Mouse (Mus musculus) heart, embryonic 14.5 days (tissue): ENCODE measurements at regions not wholly inside any gene's neighbourhood (a gene's known extent, or its start where the extent isn't known, plus 50 kb on each side); places are given as distances from the start of the nearest gene placed in this dataset.

Experiments used
- ATAC-seq: fragments of 200-750 bp; cut with Nextera tagmentation; 2 replicates; pipeline ENCODE4 v1.8.0; 2017; ENCODE audit warnings: low read depth, moderate TSS enrichment; ENCODE audit not compliant: insufficient number of reproducible peaks, insufficient read depth, low FRiP score
- H3K27ac ChIP-seq, 2 experiments: fragments of 200-500 bp in 1 of 2; fragments of 300-500 bp in 1 of 2; sonication (generic) in 1 of 2; replicated peaks in 1 of 2; 2 replicates each; pipeline ENCODE4 v1.5.1; 2012 to 2014; ENCODE audit warnings: low read depth in 2 of 2, low read length in 2 of 2, control low read depth in 1 of 2, mild to moderate bottlenecking in 1 of 2, mixed read lengths in 1 of 2; ENCODE audit not compliant: control insufficient read depth in 1 of 2, insufficient read depth in 1 of 2
- H3K27me3 ChIP-seq: fragments of 300-500 bp; sonication (generic); 2 replicates; pipeline ENCODE4 v1.6.1; 2014; ENCODE audit warnings: mild to moderate bottlenecking, low read length, control low read depth; ENCODE audit not compliant: control insufficient read depth, insufficient read depth
- H3K36me3 ChIP-seq: fragments of 300-500 bp; sonication (generic); 2 replicates; pipeline ENCODE4 v1.6.1; 2014; ENCODE audit warnings: mild to moderate bottlenecking, control low read depth, low read length, mixed read lengths; ENCODE audit not compliant: control insufficient read depth, insufficient read depth
- H3K4me1 ChIP-seq, 2 experiments: fragments of 200-500 bp in 1 of 2; fragments of 300-500 bp in 1 of 2; sonication (generic) in 1 of 2; 2 replicates each; pipeline ENCODE4 v1.6.1; 2012 to 2014; ENCODE audit warnings: low read length in 2 of 2, control low read depth in 1 of 2, mixed read lengths in 1 of 2; ENCODE audit not compliant: control insufficient read depth in 2 of 2, insufficient read depth in 2 of 2
- H3K4me2 ChIP-seq: fragments of 300-500 bp; sonication (generic); 2 replicates; pipeline ENCODE4 v1.6.1; 2014; ENCODE audit warnings: mild to moderate bottlenecking, low read length
- H3K4me3 ChIP-seq, 2 experiments: fragments of 200-500 bp in 1 of 2; fragments of 300-500 bp in 1 of 2; sonication (generic) in 1 of 2; 2 replicates each; pipeline ENCODE4 v1.5.1; 2012 to 2014; ENCODE audit warnings: low read length in 2 of 2, mild to moderate bottlenecking in 2 of 2, control low read depth in 1 of 2, low read depth in 1 of 2, moderate library complexity in 1 of 2; ENCODE audit not compliant: control insufficient read depth in 1 of 2, insufficient read depth in 1 of 2
- H3K9ac ChIP-seq: fragments of 300-500 bp; sonication (generic); 2 replicates; pipeline ENCODE4 v1.6.1; 2014; ENCODE audit warnings: mild to moderate bottlenecking, low read length
- H3K9me3 ChIP-seq: fragments of 300-500 bp; sonication (generic); 2 replicates; pipeline ENCODE4 v1.6.1; 2016; ENCODE audit warnings: low read length, control low read depth; ENCODE audit not compliant: control insufficient read depth
- WGBS: fragments of 180-500 bp; shearing (Covaris S2); extraction: QIAGEN DNeasy Blood & Tissue Kit; methylation state at CpG from one replicate; pipeline ENCODE4 v1.1.7; 2014; 5-methylcytosine and 5-hydroxymethylcytosine counted together

GRCm38 (mm10) chr4:9046436-9046835 is 807.6 kb upstream of the Car8 start:
- no peak overlapping the region for H3K9ac ChIP-seq
- 74% methylated on average over 14 of the region's 14 CpGs for WGBS
- no peak for ATAC-seq

DNA sequence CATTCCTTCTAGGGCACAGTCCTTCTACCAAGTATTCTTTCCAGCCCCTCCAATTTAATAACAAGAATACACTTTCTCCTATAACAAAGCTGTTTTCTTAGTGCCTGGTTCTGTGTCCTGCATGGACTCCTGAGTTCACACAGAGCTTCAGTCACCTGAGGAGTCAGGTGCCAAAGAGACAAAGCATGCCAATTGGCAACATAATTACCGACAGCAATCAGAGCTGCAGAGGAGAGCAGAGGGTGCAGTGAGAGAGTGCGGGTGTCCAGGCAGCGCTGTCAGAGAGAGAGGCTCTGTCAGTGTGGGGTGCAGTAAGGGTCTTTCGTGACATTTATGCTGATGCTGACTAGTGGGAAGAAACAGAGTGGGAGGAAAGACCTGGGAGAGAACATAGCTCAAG is 807.2 kb upstream of the Car8 start:
- Histone ChIP-seq H3K4me2 (no peak overlapping the region), H3K9me3 (no peaks in the 10 kb centered on the region), H3K27ac (no peak overlapping the region), H3K36me3 (no peaks in the 10 kb centered on the region), H3K9ac (no peak overlapping the region), H3K4me3 (no peak overlapping the region), H3K4me1 (peaks cover 4 to 12% of the 10 kb centered on the region in 2 experiments; a peak in 3 of 4 replicates), H3K27me3 (no peaks in the 10 kb centered on the region)
- WGBS = 61% methylated on average over 4 of the region's 4 CpGs
- ATAC-seq = no peak

More at GRCm38 (mm10) chr4:9046436-9046835, 807.6 kb upstream of the Car8 start:
- no peaks in the 10 kb centered on the region for H3K27me3 ChIP-seq
- H3K36me3 ChIP-seq = no peaks in the 10 kb centered on the region
- H3K27ac ChIP-seq = no peak overlapping the region
- peaks cover 4 to 12% of the 10 kb centered on the region in 2 experiments; a peak in 3 of 4 replicates for H3K4me1 ChIP-seq
- H3K4me2 ChIP-seq = no peak overlapping the region
- H3K9me3 ChIP-seq = no peaks in the 10 kb centered on the region
- H3K4me3 ChIP-seq = no peak overlapping the region

- 29% methylated on average over 4 of the region's 4 CpGs for WGBS
- H3K9ac ChIP-seq = no peak overlapping the region
- no peak overlapping the region for H3K4me3 ChIP-seq
- H3K36me3 ChIP-seq = no peaks in the 10 kb centered on the region
- no peak overlapping the region for H3K4me2 ChIP-seq
- H3K27me3 ChIP-seq = no peaks in the 10 kb centered on the region
- 0 out of 2 replicates have a peak, but pooled peaks have one; percentile 35 for ATAC-seq
- H3K9me3 ChIP-seq = no peaks in the 10 kb centered on the region
- no peak overlapping the region for H3K27ac ChIP-seq
- H3K4me1 ChIP-seq = peaks cover 6 to 13% of the 10 kb centered on the region in 2 experiments; a peak in 2 of 4 replicates
Observed at GRCm38 (mm10) chr4:9036005-9036404, 797.2 kb upstream of the Car8 start.

GRCm38 (mm10) chr4:9035350-9035749 is 796.5 kb upstream of the Car8 start:
- H3K4me1 ChIP-seq = peaks cover 6 to 13% of the 10 kb centered on the region in 2 experiments; a peak in 2 of 4 replicates
- H3K27me3 ChIP-seq = no peaks in the 10 kb centered on the region
- H3K36me3 ChIP-seq = no peaks in the 10 kb centered on the region
- H3K27ac ChIP-seq = no peak overlapping the region
- no peak for ATAC-seq
- H3K9ac ChIP-seq = no peak overlapping the region
- no peaks in the 10 kb centered on the region for H3K9me3 ChIP-seq
- H3K4me3 ChIP-seq = no peak overlapping the region
- H3K4me2 ChIP-seq = no peak overlapping the region
- WGBS = 78% methylated on average over 4 of the region's 4 CpGs

GRCm38 (mm10) chr4:9034280-9034679 is 795.4 kb upstream of the Car8 start:
- H3K9ac ChIP-seq = no peak overlapping the region

GRCm38 (mm10) chr4:9033106-9033642 is 794.3 kb upstream of the Car8 start:
- Histone ChIP-seq H3K4me1 (peaks cover 10 to 21% of the 10 kb centered on the region in 2 experiments), H3K4me2 (no peak overlapping the region), H3K4me3 (no peak overlapping the region), H3K9ac (no peak overlapping the region), H3K36me3 (no peaks in the 10 kb centered on the region), H3K27ac (no peak overlapping the region), H3K9me3 (no peaks in the 10 kb centered on the region), H3K27me3 (no peaks in the 10 kb centered on the region)
- no peak for ATAC-seq
- 76% methylated on average over 6 of the region's 6 CpGs for WGBS

More at GRCm38 (mm10) chr4:9034280-9034679, 795.4 kb upstream of the Car8 start:
- Histone ChIP-seq H3K9me3 (no peaks in the 10 kb centered on the region), H3K27me3 (no peaks in the 10 kb centered on the region), H3K4me2 (no peak overlapping the region), H3K4me1 (peaks cover 6 to 13% of the 10 kb centered on the region in 2 experiments; a peak in 2 of 4 replicates), H3K27ac (no peak overlapping the region), H3K4me3 (no peak overlapping the region), H3K36me3 (no peaks in the 10 kb centered on the region)
- no peak for ATAC-seq
- WGBS = 47% methylated on average over 4 of the region's 4 CpGs

DNA sequence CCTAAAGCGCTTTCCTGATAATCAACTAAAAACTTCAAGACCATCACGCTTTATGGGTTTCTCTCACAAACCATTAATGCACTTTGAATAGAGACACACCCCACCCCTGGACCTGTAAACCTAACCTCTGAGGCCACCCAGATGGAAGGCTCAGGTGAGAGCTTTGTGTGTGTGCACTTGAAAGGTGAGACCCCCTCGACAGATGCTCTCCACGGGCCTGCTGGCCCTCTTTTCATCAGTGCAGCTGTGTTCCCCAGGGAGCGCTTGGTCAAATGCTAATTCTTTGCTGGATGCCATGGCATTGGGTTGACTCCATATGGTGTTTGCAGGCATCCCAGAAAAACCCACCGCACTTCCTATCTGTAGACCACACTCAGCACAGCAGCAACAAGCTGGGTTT is 792.8 kb upstream of the Car8 start:
- Histone ChIP-seq H3K4me3 (no peak overlapping the region), H3K36me3 (no peaks in the 10 kb centered on the region), H3K9ac (no peak overlapping the region), H3K4me2 (no peak overlapping the region), H3K27me3 (no peaks in the 10 kb centered on the region), H3K27ac (no peak overlapping the region), H3K9me3 (no peaks in the 10 kb centered on the region), H3K4me1 (peaks cover 10 to 25% of the 10 kb centered on the region in 2 experiments)
- ATAC-seq = no peak
- WGBS = 69% methylated on average over 6 of the region's 6 CpGs

DNA sequence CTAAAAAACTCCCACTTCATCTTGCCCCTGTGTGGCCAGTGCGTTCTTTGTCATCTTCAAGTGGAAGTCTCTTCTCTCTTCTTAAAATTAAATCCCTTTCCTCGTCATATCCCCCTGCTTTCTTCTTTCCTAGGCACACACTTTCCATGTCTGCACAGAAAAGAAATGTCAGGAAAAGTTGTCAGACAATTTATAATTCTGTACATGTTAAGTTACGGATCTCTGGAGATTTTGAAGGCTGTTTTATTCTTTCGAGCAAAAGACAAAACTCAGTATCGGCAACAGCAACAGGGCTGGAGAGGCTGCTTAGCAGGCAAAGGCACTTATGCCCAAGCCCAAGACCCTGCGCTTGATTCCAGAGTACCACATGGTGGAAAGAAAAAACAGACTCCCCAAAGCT is 790.1 kb upstream of the Car8 start:
- no peak overlapping the region for H3K27ac ChIP-seq
- ATAC-seq = no peak
- H3K4me2 ChIP-seq = peak overlapping the region; percentile 82
- peak overlapping the region in 1 of 2 experiments; percentile 41; a peak in 2 of 4 replicates for H3K4me3 ChIP-seq
- H3K36me3 ChIP-seq = no peaks in the 10 kb centered on the region
- H3K9ac ChIP-seq = peak overlapping the region; percentile 64; the same call in 1 of the 2 replicates
- no peaks in the 10 kb centered on the region for H3K9me3 ChIP-seq
- no peaks in the 10 kb centered on the region for H3K27me3 ChIP-seq
- peaks cover 4 to 11% of the 10 kb centered on the region in 2 experiments for H3K4me1 ChIP-seq
- WGBS = 32% methylated on average over 6 of the region's 6 CpGs
